Mouse (Mus musculus): Measurements from ENCODE around the gene Zfp445.

Zfp445 gene

GRCm38 (mm10) chr9:122836790-122837189, 29.0 kb downstream of the Zfp445 start:
- DNase-seq (ENCODE audit: low spot score in 2 of 2) = no peak

- no peak for DNase-seq (ENCODE audit: low spot score in 2 of 2)
These were observed 29.7 kb downstream of the Zfp445 start for GRCm38 (mm10) chr9:122836126-122836525.

DNA sequence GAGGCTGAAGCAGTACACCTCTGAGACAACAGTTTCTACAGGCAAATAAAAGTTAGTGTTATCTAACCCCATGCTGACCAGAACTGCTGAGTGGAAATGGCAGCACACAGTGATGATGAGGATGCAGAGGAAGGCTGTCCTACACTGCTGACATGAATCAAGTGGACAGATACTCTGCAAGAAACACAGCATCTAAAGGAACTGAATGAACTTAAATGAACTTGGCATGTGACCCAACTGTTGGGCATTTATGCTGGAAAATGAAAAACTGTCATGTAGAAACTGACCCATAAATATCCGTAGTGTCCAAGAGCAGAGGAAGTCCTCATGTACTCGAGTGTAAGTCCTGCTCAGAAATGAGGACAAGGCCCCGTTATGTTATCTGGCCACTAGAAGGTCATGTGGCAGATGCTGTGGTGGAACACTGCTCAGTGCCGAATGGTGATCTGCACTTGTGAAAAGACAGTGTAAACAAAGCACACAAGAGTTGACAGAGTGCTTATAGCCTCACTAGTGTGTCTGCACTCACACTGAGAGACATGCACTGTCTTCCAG, 35.9 kb downstream of the Zfp445 start:
- DNase-seq (ENCODE audit: low spot score in 2 of 2) = no peak

- DNase-seq (ENCODE audit: low spot score in 2 of 2) = no peak
These were observed 39.1 kb downstream of the Zfp445 start for GRCm38 (mm10) chr9:122826743-122827142.

- DNase-seq (ENCODE audit: low spot score in 2 of 2) = no peak
These were observed 42.3 kb downstream of the Zfp445 start for GRCm38 (mm10) chr9:122823374-122824017.

- DNase-seq (ENCODE audit: low spot score in 2 of 2) = no peak
These were observed 50.5 kb downstream of the Zfp445 start for GRCm38 (mm10) chr9:122815239-122815851.

- no peak for DNase-seq (ENCODE audit: low spot score in 2 of 2)
These were observed 51.0 kb downstream of the Zfp445 start for GRCm38 (mm10) chr9:122814775-122815174.

DNA sequence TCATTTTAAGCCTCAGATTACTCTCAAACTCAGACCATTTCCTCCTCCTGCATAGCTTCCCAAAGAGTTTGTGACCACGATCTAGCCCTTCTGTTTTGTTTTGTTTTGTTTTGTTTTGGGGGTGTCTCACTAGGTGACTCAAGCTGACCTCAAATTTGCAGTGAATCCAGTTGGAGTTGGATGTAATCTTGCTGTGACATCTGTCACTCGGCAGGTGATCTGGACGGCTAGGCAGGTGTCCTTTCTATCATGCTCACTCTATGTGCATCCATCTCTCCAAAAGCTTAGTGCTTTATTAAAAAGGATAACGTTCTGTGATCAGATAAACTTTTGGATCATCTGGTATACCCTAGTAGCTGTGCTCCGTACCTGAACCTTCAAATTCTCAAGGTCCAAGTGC, 53.4 kb downstream of the Zfp445 start:
- DNase-seq (ENCODE audit: low spot score in 2 of 2) = no peak

DNA sequence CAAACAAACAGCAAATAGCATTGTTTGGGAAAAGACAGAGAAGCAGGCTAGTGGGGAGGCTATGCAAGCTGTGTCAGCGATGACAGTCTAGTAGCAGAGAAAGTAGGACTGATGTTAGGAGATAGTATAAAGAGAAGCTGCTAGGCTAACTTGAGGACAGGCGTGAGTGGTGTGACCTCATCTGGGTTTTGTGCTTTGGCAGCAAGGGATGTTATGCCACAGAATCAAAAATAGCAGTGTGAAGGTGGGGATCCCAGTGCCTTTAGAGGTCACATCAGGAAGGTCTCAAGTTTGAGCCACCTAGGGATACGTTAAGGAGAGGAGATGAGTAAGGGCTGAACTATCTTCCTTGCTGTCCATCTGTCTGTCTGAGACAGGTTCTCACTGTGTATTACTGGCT, 55.6 kb downstream of the Zfp445 start:
- DNase-seq (ENCODE audit: low spot score in 2 of 2) = no peak

GRCm38 (mm10) chr9:122807186-122807585, 58.6 kb downstream of the Zfp445 start:
- no peak for DNase-seq (ENCODE audit: low spot score in 2 of 2)

DNA sequence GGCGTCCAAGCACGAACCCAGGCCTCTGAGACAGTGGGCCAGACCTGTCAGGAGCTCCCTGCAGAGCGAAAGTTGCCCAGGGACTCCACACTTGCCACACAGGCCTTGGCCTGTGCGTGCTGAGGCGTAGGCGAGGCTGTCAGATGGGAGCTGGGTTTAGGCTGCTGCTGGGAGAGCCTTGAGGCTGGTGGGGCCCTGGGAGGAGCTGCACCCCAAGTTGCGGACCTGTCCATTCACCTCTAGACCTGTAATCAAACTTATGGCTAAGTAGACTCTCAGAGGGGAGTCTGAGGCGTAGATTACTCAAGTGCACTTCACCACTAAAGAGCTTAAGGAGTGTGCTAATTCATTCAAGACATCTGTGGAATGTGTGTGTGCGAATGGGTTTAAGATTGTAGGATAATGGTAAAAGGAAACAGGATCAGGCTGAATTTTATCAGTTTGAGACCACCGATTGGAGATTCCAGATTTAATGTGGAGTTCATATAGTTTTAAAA, 59.9 kb downstream of the Zfp445 start:
- no peak for DNase-seq (ENCODE audit: low spot score in 2 of 2)

DNA sequence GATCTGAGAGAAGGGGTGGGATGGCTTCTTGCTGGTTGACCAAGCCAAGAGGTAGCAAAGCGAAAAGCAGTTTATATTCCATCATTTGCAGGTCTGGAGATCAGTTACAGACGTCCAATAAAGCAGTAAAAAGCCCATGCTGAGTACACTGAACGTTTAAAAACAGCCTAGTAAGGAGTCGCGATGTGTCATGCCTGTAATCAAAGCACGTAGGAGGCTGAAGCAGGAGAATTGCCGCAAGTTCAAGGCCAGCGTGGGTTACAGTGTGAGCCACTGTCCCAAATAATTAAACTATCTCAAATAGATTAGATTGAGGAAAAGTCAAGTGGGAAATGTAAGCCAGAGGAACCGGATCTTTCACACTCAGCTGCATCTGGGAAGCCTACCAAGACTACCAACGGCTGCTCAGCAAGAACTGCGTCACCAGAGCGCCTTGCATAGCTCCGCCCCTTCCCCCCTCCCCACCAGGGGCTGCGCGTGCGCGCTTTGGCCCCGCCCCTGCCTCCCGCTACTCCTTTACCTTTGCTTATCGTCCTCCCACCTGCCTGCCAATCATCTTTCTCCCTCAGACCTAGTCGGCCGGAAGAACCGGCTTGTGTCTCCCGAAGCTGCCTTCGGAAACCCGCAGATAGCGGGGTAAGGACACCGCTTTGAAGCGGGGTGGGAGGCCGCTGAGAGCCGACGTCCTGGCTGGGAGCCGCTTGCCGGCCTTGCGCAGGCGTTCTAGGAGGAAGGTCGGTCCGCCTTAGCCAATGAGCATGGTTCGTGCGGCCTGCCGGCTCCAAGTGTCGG, 60.6 kb downstream of the Zfp445 start, which contains the start of gene Tcaim:
TSS of gene Tcaim (plus strand) at position 487 of the 792 bp plus-strand sequence.
- peak; percentile 83 to 91 for DNase-seq (ENCODE audit: low spot score in 2 of 2)
